Mouse (Mus musculus) embryonic fibroblast, embryonic 13.5 days (primary cell): Measurements from ENCODE around the gene Kmt2d. TPM values are rescaled to one million over a fixed set of nuclear protein-coding genes. Genes with fewer than 3 reads are reported as not detected.

ENCODE experiments used
- H3K27ac ChIP-seq: 2 replicates; pipeline ENCODE4 v1.5.1; 2012; ENCODE audit warnings: low read length, control low read depth, inconsistent platforms; ENCODE audit not compliant: insufficient read depth
- H3K4me1 ChIP-seq: 2 replicates; pipeline ENCODE4 v1.6.1; 2011; ENCODE audit warnings: low read length; ENCODE audit not compliant: control insufficient read depth, insufficient read depth
- H3K4me3 ChIP-seq: 2 replicates; pipeline ENCODE4 v1.5.1; 2011; ENCODE audit warnings: mild to moderate bottlenecking, control low read depth, low read length; ENCODE audit not compliant: insufficient read depth
- CTCF ChIP-seq: IDR thresholded peaks from 2 replicates; pipeline ENCODE4 v1.5.1; 2011; ENCODE audit warnings: mild to moderate bottlenecking, control low read depth, low read length, moderate library complexity, borderline replicate concordance; ENCODE audit not compliant: insufficient read depth
- POLR2A ChIP-seq: IDR thresholded peaks from 2 replicates; pipeline ENCODE4 v1.6.1; 2011; ENCODE audit warnings: low read depth, mild to moderate bottlenecking, control low read depth, low read length, moderate library complexity
- polyA plus RNA-seq: library from polyadenylated mRNA; stranded (reverse); fragments of >200 nt; gene quantifications from 2 replicates; pipeline ENCODE4 v1.2.4, GENCODE M21; 2011; ENCODE audit warnings: low read depth; ENCODE audit not compliant: missing spikeins, insufficient read length

The Kmt2d gene
- polyA plus RNA-seq, 1 experiment = 28.0 TPM

DNA sequence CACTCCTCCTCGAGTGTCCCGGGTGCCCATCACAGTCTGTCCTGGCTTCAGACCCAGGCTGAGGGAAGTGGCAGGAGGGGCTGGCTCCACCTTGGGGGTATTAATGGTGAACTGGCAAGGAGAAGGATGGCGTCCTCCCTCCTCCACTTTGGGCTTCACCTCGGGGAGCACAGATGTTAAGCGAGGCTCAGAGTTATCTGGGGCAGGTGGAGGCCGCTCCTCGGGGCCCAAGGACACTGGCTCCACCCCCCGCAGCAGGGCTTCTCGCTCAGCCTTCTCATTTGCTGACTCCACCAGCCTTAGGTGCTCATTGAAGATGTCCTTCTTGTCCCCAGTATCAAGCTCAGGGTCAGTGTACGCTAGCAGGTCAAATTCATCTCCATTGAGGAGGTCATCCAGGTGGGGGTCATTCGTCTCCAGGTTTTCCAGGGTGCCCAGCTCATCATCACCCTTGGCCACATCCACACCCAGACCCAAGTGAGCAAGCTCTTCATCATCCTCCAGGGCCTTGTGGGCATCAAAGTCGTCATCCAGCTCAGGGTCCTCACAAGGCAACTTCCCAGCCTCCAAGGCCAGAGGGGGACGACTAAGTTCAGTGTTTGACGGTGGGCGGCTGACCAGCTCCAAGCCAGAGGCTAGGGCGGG, 20.9 kb downstream of the Kmt2d start:
- TF ChIP-seq POLR2A (no peak), CTCF (no peak)
- Histone ChIP-seq H3K4me1 (no peaks in the 10 kb centered on the region), H3K27ac (no peak overlapping the region)

DNA sequence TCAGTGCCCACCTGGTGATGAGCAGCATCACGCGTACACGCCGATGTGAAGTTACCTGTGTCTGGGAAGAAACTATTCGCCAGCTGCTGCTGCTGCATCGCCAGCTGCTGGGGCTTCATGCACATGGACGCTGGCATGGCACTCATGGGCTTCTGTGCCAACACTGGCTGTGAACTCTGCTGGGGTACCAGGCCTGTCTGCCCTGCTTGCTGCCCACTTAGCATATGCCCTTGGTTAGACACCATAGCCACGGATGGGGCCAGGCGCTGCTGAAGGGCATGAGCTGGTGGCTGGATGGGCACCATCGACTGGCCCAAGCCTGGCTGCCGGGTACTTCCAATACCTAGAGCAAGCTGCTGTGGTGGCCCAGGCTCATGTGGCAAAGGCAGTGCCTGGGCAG, 21.8 kb downstream of the Kmt2d start:
- TF ChIP-seq CTCF = no peak
- no peak for TF ChIP-seq POLR2A

More for the DNA sequence above, 20.9 kb downstream of the Kmt2d start:
- H3K4me3 ChIP-seq = no peak overlapping the region

DNA sequence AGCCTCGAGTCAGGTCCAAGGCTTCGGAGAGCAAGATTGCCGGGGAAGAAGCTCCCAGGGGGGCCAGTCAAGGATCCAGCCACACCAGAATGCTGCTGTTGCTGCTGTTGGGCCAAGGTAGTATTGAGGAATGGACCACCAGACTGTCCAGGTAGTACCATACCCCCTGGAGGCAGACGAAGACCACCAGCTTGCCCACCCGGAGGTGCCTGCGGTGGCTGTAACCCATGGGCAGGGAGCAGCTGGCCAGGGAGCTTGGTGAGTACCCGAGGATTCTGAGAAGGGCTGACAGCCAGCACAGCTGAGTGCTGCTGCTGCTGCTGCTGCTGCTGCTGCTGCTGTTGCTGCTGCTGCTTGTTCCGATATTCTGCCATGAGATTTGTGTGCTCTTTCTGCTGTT, 24.9 kb downstream of the Kmt2d start:
- Histone ChIP-seq H3K4me1 (no peaks in the 10 kb centered on the region), H3K4me3 (no peak overlapping the region), H3K27ac (no peak overlapping the region)
- TF ChIP-seq POLR2A = no peak
- no peak for TF ChIP-seq CTCF

More for the DNA sequence above, 21.8 kb downstream of the Kmt2d start:
- Histone ChIP-seq H3K4me1 (no peaks in the 10 kb centered on the region), H3K4me3 (no peak overlapping the region), H3K27ac (no peak overlapping the region)

DNA sequence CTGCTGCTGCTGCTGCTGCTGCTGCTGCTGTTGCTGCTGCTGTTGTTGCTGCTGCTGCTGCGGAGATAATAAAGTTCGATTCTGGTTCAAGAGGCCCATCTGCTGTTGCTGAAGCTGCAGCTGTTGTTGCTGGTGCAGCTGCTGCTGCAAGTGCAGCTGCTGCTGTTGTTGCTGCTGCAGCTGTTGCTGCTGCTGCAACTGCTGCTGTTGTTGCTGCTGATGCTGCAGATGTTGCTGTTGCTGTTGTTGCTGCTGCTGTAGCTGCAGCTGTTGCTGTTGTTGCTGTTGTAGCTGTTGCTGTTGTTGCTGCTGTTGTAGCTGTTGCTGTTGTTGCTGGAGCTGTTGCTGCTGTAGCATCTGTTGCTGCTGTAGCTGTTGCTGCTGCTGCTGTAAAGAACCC, 25.9 kb downstream of the Kmt2d start:
- H3K27ac ChIP-seq = no peak overlapping the region
- no peaks in the 10 kb centered on the region for H3K4me1 ChIP-seq
- no peak overlapping the region for H3K4me3 ChIP-seq
- TF ChIP-seq POLR2A (no peak), CTCF (no peak)

DNA sequence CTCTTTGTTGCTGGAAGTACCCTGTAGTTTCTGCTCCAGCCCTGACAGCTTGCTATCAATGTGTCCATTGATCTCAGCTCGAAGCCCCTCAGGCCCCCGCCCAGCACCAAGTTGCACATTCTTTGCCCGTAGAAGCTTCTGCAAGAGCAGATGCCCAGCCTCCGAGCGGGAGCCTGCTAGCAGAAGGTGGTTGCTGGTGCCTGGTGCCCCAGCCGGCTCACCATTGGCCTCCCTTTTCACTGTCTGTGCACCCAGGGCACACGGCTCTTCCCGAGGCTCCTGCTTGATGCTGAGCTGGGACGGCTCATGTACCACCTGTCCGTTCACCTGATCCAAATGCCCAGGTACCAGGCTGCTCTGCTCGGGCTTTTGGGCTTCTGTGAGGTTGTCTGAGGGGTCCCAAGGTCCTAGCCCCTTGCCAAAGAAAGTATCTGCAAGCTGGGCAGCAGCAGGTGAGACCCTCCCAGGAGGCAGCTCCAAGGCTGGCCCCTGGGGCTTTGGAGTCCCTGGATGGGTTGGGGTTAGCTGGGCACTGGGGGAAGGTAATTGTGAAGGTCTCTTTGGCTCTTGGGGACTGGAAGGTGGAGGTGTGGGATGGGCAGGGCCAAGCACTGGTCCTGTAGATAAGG, 27.3 kb downstream of the Kmt2d start:
- Histone ChIP-seq H3K4me1 (no peaks in the 10 kb centered on the region), H3K27ac (no peak overlapping the region), H3K4me3 (no peak overlapping the region)
- TF ChIP-seq CTCF (no peak), POLR2A (no peak)

DNA sequence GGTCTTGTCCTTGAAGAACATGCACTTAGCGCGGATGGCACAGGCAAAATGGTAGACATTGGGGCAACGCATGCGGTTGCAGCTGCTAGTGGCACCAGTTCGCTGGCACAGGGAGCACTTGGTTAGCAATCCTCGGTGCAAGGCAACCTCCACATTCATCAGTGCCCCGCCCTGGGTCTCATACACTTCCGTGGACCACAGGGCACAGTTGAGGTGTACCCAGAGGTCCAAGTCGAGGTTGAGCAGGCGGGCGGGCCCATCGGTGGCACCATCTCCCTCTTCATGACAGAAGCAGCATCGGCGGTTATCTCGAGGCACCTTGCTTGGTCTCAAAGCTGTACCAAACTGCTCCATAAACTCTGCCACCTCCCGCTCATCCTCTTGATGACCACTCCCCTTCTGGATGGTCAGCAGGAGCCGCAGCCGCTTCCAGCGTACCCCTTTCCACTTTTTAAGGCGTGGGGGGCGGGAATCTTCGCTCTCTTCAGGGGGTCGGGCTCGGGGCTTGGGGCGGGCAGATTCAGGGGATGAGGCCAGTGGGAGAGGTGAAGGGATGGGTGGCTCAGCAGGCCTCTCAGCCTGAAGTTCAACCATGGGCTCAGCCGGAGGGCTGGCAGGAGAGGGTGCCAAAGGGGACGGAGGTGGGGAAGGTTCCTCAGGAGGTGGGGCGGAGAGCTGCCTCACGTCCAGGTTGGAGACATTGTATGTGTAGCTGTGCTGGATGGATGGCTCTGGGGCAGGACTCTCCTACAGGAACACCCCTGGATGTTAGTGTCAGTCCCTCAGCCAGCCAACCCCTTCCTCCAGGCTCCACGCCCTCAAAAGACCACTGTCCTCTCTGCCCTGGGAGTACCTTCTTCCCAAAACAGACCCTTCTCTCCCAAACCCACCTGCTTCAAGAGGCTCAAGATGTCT, 31.1 kb downstream of the Kmt2d start:
- no peak overlapping the region for H3K4me3 ChIP-seq
- no peaks in the 10 kb centered on the region for H3K4me1 ChIP-seq
- no peak for TF ChIP-seq CTCF
- no peak for TF ChIP-seq POLR2A
- H3K27ac ChIP-seq = no peak overlapping the region

DNA sequence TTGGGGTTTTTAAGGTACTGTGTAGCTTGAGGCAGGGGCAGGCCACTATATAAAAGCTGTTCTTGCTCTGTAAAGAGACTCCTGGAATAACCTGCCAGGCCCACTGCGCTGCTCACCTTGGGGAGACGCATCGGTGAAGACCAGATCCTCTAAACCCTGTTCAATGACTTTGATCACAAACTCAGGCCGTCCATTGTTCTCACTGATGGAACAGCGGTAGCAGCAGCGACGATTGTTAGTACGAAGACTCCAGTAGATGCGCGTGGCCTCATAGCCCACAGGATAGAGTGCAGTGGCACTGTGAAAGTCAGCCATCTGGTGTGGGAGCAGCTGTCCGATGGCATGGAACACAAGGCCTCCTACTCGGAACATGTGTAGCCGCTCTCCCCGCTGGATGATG, 31.8 kb downstream of the Kmt2d start:
- H3K4me1 ChIP-seq = no peaks in the 10 kb centered on the region
- H3K4me3 ChIP-seq = no peak overlapping the region
- TF ChIP-seq CTCF (no peak), POLR2A (no peak)
- H3K27ac ChIP-seq = no peak overlapping the region

DNA sequence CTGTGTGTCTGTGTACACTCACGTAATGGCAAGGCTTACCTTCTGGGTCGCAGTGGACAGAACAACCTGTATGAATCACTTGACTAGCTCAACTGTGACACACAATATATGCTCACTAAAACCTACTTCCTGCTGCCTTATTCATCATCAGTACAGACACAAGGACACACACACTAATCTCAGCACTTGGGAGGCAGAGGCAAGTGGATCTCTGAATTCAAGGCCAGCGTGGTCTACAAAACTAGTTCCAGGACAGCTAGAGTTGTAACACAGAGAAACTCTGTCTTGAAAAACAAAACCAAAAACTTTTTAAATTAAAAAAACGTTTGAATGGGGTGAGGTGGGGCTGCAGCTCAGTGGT, 33.3 kb downstream of the Kmt2d start:
- Histone ChIP-seq H3K4me1 (no peaks in the 10 kb centered on the region), H3K27ac (no peak overlapping the region), H3K4me3 (no peak overlapping the region)
- TF ChIP-seq CTCF = no peak
- TF ChIP-seq POLR2A = no peak

DNA sequence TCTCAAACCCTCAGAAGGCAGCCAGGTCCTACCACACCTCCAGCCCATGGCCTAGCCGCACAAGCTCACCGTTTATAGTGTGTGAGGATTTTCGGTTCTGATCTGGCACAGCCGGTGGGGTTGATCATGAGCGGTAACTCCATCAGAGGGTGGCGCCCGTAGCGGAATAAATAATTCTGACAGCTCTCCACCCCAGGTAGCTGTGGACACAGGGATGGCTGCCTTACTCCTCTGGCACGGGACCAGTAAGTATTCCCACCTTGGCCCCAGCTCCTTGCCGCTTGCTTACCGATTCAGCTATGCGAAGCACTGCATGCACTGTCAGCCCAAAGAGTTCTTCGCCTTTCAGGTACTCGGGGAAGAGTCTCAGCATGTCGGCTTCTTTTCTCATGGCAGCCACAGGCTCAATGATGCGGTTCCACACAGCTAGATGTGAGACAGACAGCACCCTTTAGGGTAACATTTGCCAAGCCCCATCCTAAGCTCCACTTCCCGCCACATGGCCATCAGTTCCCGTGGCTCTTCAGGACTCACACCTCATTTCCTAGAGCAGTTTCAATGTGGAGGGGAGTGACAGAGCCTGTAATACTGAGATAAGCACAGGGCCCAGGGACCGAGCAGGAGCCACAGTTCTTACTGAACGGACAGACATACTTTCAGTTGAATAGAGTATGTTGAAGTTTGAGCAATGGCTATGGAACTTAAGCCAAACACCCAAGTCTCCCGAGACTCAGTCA, 33.8 kb downstream of the Kmt2d start:
- TF ChIP-seq CTCF = no peak
- TF ChIP-seq POLR2A = no peak
- no peak overlapping the region for H3K27ac ChIP-seq
- H3K4me3 ChIP-seq = no peak overlapping the region
- H3K4me1 ChIP-seq = no peaks in the 10 kb centered on the region

DNA sequence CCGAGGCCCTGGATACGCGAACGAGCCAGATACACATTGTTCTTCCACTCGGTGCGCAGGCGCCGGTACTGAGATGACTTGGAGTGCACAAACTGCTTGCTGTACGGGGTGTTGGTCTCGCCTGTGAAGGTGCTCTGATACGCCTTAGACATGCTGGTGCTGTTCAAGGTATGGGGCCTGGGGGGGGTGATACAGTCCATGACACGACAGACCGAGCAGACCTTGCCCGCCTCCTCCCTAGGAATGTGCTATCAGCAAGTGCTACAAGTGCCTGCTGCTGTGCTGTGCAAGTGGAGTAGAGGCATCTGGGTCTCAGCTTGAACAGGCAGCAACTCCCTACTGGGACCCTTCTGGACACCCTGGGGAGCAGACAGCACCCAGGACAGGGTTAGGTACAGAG, 35.7 kb downstream of the Kmt2d start:
- Histone ChIP-seq H3K4me3 (no peak overlapping the region), H3K27ac (no peak overlapping the region)
- no peak for TF ChIP-seq CTCF
- no peak for TF ChIP-seq POLR2A

More for the DNA sequence above, 35.7 kb downstream of the Kmt2d start:
- no peaks in the 10 kb centered on the region for H3K4me1 ChIP-seq
